In the genomic region with DNA sequence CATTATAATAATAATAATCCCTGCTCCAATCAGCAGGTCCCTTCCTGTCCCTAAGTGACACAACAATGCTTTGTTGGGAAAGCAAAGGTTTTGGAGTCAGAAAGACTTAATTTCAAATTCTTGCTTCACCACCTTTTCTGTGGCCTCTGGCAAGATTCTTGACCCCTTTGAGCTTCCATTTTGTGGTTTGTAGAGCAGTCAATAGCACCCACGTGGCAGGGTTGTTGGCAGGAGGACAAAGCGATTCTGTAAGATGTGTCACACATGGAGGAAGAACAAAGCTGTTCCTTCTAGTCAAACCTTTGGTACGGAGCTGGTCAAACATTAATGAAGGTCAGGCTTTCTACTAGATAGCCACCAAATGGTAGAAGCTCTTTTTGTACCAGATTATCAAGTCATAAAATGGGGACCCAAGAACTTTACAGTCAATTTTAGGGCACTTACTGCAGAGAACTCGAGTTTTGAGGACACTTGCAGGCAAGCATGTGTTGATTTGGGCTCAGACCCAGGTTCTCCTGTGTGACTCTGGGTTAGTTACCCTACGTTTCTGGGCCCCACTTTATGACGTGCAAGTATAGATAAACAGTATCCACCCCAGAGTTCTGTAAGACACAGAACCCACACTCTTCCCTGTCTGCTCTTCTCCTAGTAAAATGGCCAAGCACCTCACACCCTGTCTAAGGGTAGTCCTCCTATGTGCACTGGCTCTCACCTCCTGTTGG, we compare ENCODE assay signal across 14 mouse cellular contexts. TPM values are rescaled to one million over a fixed set of nuclear protein-coding genes. Genes with fewer than 3 reads are reported as not detected.
A peak's percentile ranks its signal among the peaks of the same experiment; 100 is the strongest.
DNase-seq lines count a peak whose midpoint lies in the region; ATAC-seq and TF ChIP-seq lines count a peak whose summit lies in the region.
"Had no signal": no experiment of that assay in that cellular context is flagged by ENCODE, and none has a peak within 500 bp of the region (broad histone marks: within the 10 kb centered on the region; RNA-seq: fewer than 3 reads in every experiment).

No protein-coding gene starts in this region.

- TF ChIP-seq CTCF in C2C12 (IDR thresholded peaks at IDR 0.05; ENCODE audit: control insufficient read depth, insufficient read depth, insufficient read length) = no peak
- TF ChIP-seq CTCF in cerebellum, adult 2 months (IDR thresholded peaks at IDR 0.05; ENCODE audit: borderline replicate concordance, insufficient read depth, low read depth, low read length) = no peak

- no peaks in the 10 kb centered on the region for H3K27me3 ChIP-seq in C2C12 (ENCODE audit: control insufficient read depth, insufficient read depth, insufficient read length)
- H3K27me3 ChIP-seq in intestine, embryonic 16.5 days (replicated peaks; ENCODE audit: control insufficient read depth, insufficient read depth, low read length) = no peaks in the 10 kb centered on the region
- no peaks in the 10 kb centered on the region for H3K27me3 ChIP-seq in cerebellum, adult 2 months (ENCODE audit: control insufficient read depth, insufficient read depth, low read length)
- H3K27me3 ChIP-seq: forebrain, embryonic 15.5 days; heart, embryonic 13.5 days; hindbrain, embryonic 15.5 days had no signal

- H3K79me2 ChIP-seq in C2C12 (ENCODE audit: control insufficient read depth, insufficient read depth) = no peaks in the 10 kb centered on the region

- H3K4me3 ChIP-seq in C2C12 (ENCODE audit: insufficient read depth, poor library complexity, severe bottlenecking) = no peak overlapping the region
- no peak overlapping the region for H3K4me3 ChIP-seq in intestine, embryonic 16.5 days (ENCODE audit: low read length)
- H3K4me3 ChIP-seq in cerebellum, adult 2 months (replicated peaks; ENCODE audit: insufficient read depth, low read depth, low read length) = no peak overlapping the region
- H3K4me3 ChIP-seq: forebrain, embryonic 15.5 days; heart, embryonic 13.5 days; hindbrain, embryonic 15.5 days had no signal

- H3K27ac ChIP-seq in intestine, embryonic 16.5 days (ENCODE audit: low read length) = peak overlapping the region; percentile 81
- no peak overlapping the region for H3K27ac ChIP-seq in cerebellum, adult 2 months (ENCODE audit: insufficient read depth, low read length)
- H3K27ac ChIP-seq: forebrain, embryonic 15.5 days; heart, embryonic 13.5 days; hindbrain, embryonic 15.5 days had no signal

- no peak overlapping the region for H3ac ChIP-seq in C2C12 (ENCODE audit: control insufficient read depth, insufficient read length, low read depth)

- H3K9ac ChIP-seq in intestine, embryonic 16.5 days (ENCODE audit: low read depth, low read length) = no peak overlapping the region
- H3K9ac ChIP-seq: forebrain, embryonic 15.5 days; heart, embryonic 13.5 days; hindbrain, embryonic 15.5 days; lung, embryonic 14.5 days had no signal

- WGBS in intestine, embryonic 16.5 days = 49% methylated on average over 6 of the region's 6 CpGs
- WGBS in cerebellum, adult 2 months = 60% methylated on average over 6 of the region's 6 CpGs

- peak; percentile 42 for DNase-seq in adrenal gland, postnatal 10 days
- no peak for DNase-seq in adrenal gland, postnatal 4 days (ENCODE audit: low spot score in 2 of 2)
- DNase-seq in lung, postnatal 14 days = peak; percentile 61
- no peak for DNase-seq in cerebellum, adult 2 months
- DNase-seq in retina, embryonic 14.5 days (ENCODE audit: low spot score) = no peak
- DNase-seq in embryo, embryonic 9.5 days (ENCODE audit: extremely low spot score) = no peak
- DNase-seq: B cell, adult 2 months; lung, embryonic 14.5 days; spleen, adult 18-20 months had no signal

- no peak overlapping the region for H3K4me2 ChIP-seq in intestine, embryonic 16.5 days (ENCODE audit: low read depth, low read length)
- H3K4me2 ChIP-seq: forebrain, embryonic 15.5 days; heart, embryonic 13.5 days; hindbrain, embryonic 15.5 days; lung, embryonic 14.5 days had no signal

- H3K36me3 ChIP-seq in C2C12 (ENCODE audit: control insufficient read depth, insufficient read depth) = no peaks in the 10 kb centered on the region
- no peaks in the 10 kb centered on the region for H3K36me3 ChIP-seq in intestine, embryonic 16.5 days (ENCODE audit: control insufficient read depth, insufficient read depth, low read length)
- H3K36me3 ChIP-seq: forebrain, embryonic 15.5 days; heart, embryonic 13.5 days; hindbrain, embryonic 15.5 days had no signal

- no peaks in the 10 kb centered on the region for H3K9me3 ChIP-seq in intestine, embryonic 16.5 days (ENCODE audit: control insufficient read depth, low read length)
- H3K9me3 ChIP-seq: forebrain, embryonic 15.5 days; heart, embryonic 13.5 days; hindbrain, embryonic 15.5 days had no signal

- H3K79me3 ChIP-seq in C2C12 (ENCODE audit: low read depth) = no peaks in the 10 kb centered on the region

- ATAC-seq in intestine, embryonic 16.5 days = peak; percentile 91
- ATAC-seq: forebrain, embryonic 15.5 days had no signal

- no peak for TF ChIP-seq POLR2A in cerebellum, adult 2 months (IDR thresholded peaks at IDR 0.05; ENCODE audit: borderline replicate concordance, insufficient read depth, low read length)

- H3K4me1 ChIP-seq in intestine, embryonic 16.5 days (ENCODE audit: control insufficient read depth, insufficient read depth, low read length) = no peaks in the 10 kb centered on the region
- no peaks in the 10 kb centered on the region for H3K4me1 ChIP-seq in cerebellum, adult 2 months (ENCODE audit: control insufficient read depth, insufficient read depth, low read length)
- H3K4me1 ChIP-seq: forebrain, embryonic 15.5 days; heart, embryonic 13.5 days; hindbrain, embryonic 15.5 days had no signal

TF ChIP-seq in C2C12, 6 proteins besides CTCF, POLR2A, EP300 and RAD21:
- TF ChIP-seq MYOD1 (IDR thresholded peaks at IDR 0.05; ENCODE audit: control insufficient read depth, insufficient read length, low read depth) (no peak), CEBPB (IDR thresholded peaks at IDR 0.05; ENCODE audit: low read depth) (peak; percentile 86), MAX (IDR thresholded peaks at IDR 0.05) (peak; percentile 91), USF1 (IDR thresholded peaks at IDR 0.05; ENCODE audit: low read depth) (peak; percentile 91), MYOG (IDR thresholded peaks at IDR 0.05; ENCODE audit: control insufficient read depth, extremely low read depth, insufficient read length) (no peak), FOSL1 (IDR thresholded peaks at IDR 0.05; ENCODE audit: insufficient read depth, low read length, poor library complexity, severe bottlenecking) (no peak)

RNA-seq across cellular contexts. Expression of gene S100a10, which starts 24.6 kb away (rescaled TPM):
- total RNA-seq in adrenal gland, postnatal 10 days (2021) = 100 to 1,000 TPM; 204 to 207 TPM
- 100 to 1,000 TPM; 198 to 205 TPM for total RNA-seq in adrenal gland, postnatal 4 days (2021)
- polyA plus RNA-seq in C2C12 (2012; fragmentation: generic; extraction: Trizol) = 1,750 TPM
- 722 and 728 TPM in 2 replicates for polyA plus RNA-seq in intestine, embryonic 16.5 days (2015; fragmentation: Nextera tagmentation; extraction: Ambion mirVana)
- polyA plus RNA-seq in cerebellum, adult 2 months (2012; rRNA removed) = 60.1 and 60.6 TPM in 2 replicates

RNA-seq across cellular contexts. Expression of gene S100a11, which starts 59.2 kb away (rescaled TPM):
- total RNA-seq in adrenal gland, postnatal 10 days (2021) = 100 to 1,000 TPM; 210 to 249 TPM
- total RNA-seq in adrenal gland, postnatal 4 days (2021) = 100 to 1,000 TPM; 223 to 236 TPM
- polyA plus RNA-seq in C2C12 (2012; fragmentation: generic; extraction: Trizol) = 3,212 TPM
- 711 and 730 TPM in 2 replicates for polyA plus RNA-seq in intestine, embryonic 16.5 days (2015; fragmentation: Nextera tagmentation; extraction: Ambion mirVana)
- polyA plus RNA-seq in cerebellum, adult 2 months (2012; rRNA removed) = 25.5 and 25.9 TPM in 2 replicates

Comparison
In these comparisons a context has a peak if more than half of its experiments do, and no peak if none do; other contexts are left out.
1. DNase-seq: peak in adrenal gland, postnatal 10 days (single experiment) and lung, postnatal 14 days (single experiment); none in adrenal gland, postnatal 4 days (0 of 2), cerebellum, adult 2 months (0 of 2), retina, embryonic 14.5 days (single experiment) and embryo, embryonic 9.5 days (single experiment).
2. RNA of gene S100a10, which starts 24.6 kb away (polyA plus RNA-seq): 1,750 TPM in C2C12 (single experiment) and 722 to 728 TPM in intestine, embryonic 16.5 days; 60.1 to 60.6 TPM in cerebellum, adult 2 months; every median in the first group is over 10 times any median in the second.
3. RNA of gene S100a11, which starts 59.2 kb away (polyA plus RNA-seq): 3,212 TPM in C2C12 (single experiment) and 711 to 730 TPM in intestine, embryonic 16.5 days; 25.5 to 25.9 TPM in cerebellum, adult 2 months; every median in the first group is over 10 times any median in the second.